Mouse (Mus musculus): ENCODE measurements around the gene Fan1. TPM values are rescaled to one million over a fixed set of nuclear protein-coding genes. Genes with fewer than 3 reads are reported as not detected.

Gene Fan1
- polyA plus RNA-seq (2012) = 0.94 and 0.96 TPM in 2 replicates

DNA sequence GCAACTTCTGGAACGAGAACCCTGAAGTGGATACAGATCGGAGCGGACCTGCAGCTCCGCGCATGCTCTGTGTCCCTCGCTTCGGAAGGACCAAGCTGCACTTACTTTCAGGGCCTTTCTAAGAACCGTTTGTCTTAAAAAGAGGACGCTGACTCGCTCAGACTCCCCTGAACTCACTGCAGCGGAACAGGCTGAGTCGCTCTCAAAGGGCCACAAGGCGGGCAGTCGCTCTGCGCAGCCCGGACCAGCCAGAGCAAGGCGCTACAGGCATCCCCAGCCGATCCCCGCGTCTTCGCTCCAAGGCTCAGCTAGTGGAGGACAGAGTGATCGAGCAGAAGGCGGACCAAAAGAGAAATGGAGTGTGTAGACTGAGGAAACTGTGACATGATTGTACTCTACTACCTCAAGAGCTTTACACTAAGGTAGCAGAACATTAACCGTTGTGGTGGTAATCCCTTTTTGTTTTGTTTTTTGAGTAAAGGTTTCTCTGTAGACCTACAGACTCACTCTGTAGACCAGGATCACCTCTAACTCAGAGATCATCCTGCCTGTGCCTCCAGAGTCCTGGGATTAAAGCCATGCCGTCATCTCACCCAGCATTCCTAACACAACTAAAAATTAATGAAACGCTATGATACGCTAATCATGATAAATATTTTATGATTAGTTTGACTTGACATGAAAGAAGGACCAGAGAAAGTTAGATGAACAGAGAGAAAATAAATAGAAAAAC lies at the start of gene Fan1:
TSS of gene Fan1 (minus strand) at position 266 of the 733 bp plus-strand sequence.

GRCm38 (mm10) chr7:64392122-64392818 lies 18.4 kb upstream of the Fan1 start, which contains the start of the genes Mphosph10 and Mcee:
Gene Mphosph10 (minus strand): TSS chr7:64392268.
Gene Mcee (plus strand): TSS chr7:64392607.

Other genes with a start within 250 kb of the Fan1 start
- gene Trpm1, start 220.3 kb downstream of the Fan1 start, polyA plus RNA-seq (2012) = 0.15 and 0.45 TPM in 2 replicates
- gene Mtmr10, start 86.4 kb downstream of the Fan1 start, polyA plus RNA-seq (2012) = 1.7 and 2.2 TPM in 2 replicates
- 6.6 and 6.7 TPM in 2 replicates for gene Mphosph10, start 18.2 kb upstream of the Fan1 start, polyA plus RNA-seq (2012)
- 3.4 and 6.4 TPM in 2 replicates for gene Mcee, start 18.5 kb upstream of the Fan1 start, polyA plus RNA-seq (2012)
- gene Apba2, start 127.6 kb upstream of the Fan1 start, polyA plus RNA-seq (2012) = 0.16 TPM in 1 of 2 replicates, not detected in the other